Mouse (Mus musculus) liver, embryonic 12.5 days (tissue): ENCODE measurements around the gene Grm2. TPM values are rescaled to one million over a fixed set of nuclear protein-coding genes. Genes with fewer than 3 reads are reported as not detected.
A peak's percentile ranks its signal among the peaks of the same experiment; 100 is the strongest.
"Not testable (repeated sequence)": the region's sequence is repeated elsewhere in the genome, so short reads cannot be mapped to it uniquely, and the experiment has no call there.

Experiments
- ATAC-seq: fragments of 200-750 bp; cut with Nextera tagmentation; 2 replicates; pipeline ENCODE4 v1.8.0; 2017; ENCODE audit warnings: moderate number of reproducible peaks, mild to moderate bottlenecking, moderate library complexity
- H3K27ac ChIP-seq: fragments of 300-500 bp; sonication (generic); 2 replicates; pipeline ENCODE4 v1.5.1; 2016; ENCODE audit warnings: mild to moderate bottlenecking
- H3K27me3 ChIP-seq: fragments of 300-500 bp; sonication (generic); replicated peaks from 2 replicates; pipeline ENCODE4 v1.6.1; 2016; ENCODE audit warnings: mild to moderate bottlenecking, moderate library complexity
- H3K36me3 ChIP-seq: fragments of 300-500 bp; sonication (generic); 2 replicates; pipeline ENCODE4 v1.6.1; 2016; ENCODE audit warnings: mild to moderate bottlenecking, moderate library complexity
- H3K4me1 ChIP-seq: fragments of 300-500 bp; sonication (generic); 2 replicates; pipeline ENCODE4 v1.6.1; 2016
- H3K4me2 ChIP-seq: fragments of 300-500 bp; sonication (generic); 2 replicates; pipeline ENCODE4 v1.6.1; 2016; ENCODE audit warnings: mild to moderate bottlenecking, moderate library complexity
- H3K4me3 ChIP-seq: fragments of 300-500 bp; sonication (generic); 2 replicates; pipeline ENCODE4 v1.5.1; 2016; ENCODE audit warnings: mild to moderate bottlenecking, moderate library complexity
- H3K9ac ChIP-seq: fragments of 300-500 bp; sonication (generic); 2 replicates; pipeline ENCODE4 v1.6.1; 2016; ENCODE audit warnings: mild to moderate bottlenecking, moderate library complexity
- H3K9me3 ChIP-seq: fragments of 300-500 bp; sonication (generic); replicated peaks from 2 replicates; pipeline ENCODE4 v1.6.1; 2016; ENCODE audit warnings: mild to moderate bottlenecking, moderate library complexity
- WGBS: fragments of 180-500 bp; shearing (Covaris S2); methylation state at CpG from one replicate; pipeline ENCODE4 v1.1.7; 2016; ENCODE audit not compliant: insufficient replicate concordance; 5-methylcytosine and 5-hydroxymethylcytosine counted together
- polyA plus RNA-seq: library from polyadenylated mRNA; unstranded; fragments of >200 nt; fragmentation: Nextera tagmentation; extraction: Ambion mirVana; gene quantifications from 2 replicates; pipeline ENCODE4 v1.2.1, GENCODE M21; 2016

The Grm2 gene
- polyA plus RNA-seq, 1 experiment from 2014 or later, result not detected

- H3K27me3 ChIP-seq, result peaks cover 15% of the 10 kb centered on the region
- no peaks in the 10 kb centered on the region; the same call in 1 of the 2 replicates for H3K4me1 ChIP-seq
- H3K9ac ChIP-seq, result no peak overlapping the region
- H3K4me3 ChIP-seq, result no peak overlapping the region
- H3K27ac ChIP-seq, result no peak overlapping the region
- H3K36me3 ChIP-seq, result no peaks in the 10 kb centered on the region
- WGBS, result 66% methylated on average over 9 of the region's 9 CpGs
- no peak for ATAC-seq
- H3K9me3 ChIP-seq, result no peaks in the 10 kb centered on the region
- H3K4me2 ChIP-seq, result no peak overlapping the region
Measured at GRCm38 (mm10) chr9:106645684-106646271, 10.1 kb downstream of the Grm2 start.

DNA sequence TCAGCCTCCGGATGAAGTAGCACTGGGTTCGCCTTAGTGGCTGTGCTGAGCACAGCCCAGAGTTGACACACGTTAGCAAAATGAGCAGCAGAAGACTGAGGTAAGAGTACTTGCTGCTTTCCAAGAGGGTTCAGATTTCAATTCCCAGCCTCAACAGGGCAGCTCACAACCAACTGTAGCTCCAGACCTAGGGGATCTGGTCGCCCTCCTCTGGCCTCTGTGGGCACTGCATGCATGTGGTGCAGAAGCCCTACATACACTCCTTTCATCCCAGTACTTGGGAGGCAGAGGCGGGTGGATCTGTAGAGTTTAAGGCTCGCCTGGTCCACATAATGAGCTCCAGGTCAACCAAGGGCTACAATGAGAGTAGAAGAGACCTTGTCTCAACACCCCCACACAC, 12.1 kb downstream of the Grm2 start:
- ATAC-seq, result no peak
- Histone ChIP-seq H3K27ac (no peak overlapping the region), H3K9ac (no peak overlapping the region), H3K36me3 (no peaks in the 10 kb centered on the region), H3K4me3 (no peak overlapping the region), H3K9me3 (no peaks in the 10 kb centered on the region), H3K4me1 (no peaks in the 10 kb centered on the region; the same call in 1 of the 2 replicates), H3K4me2 (no peak overlapping the region), H3K27me3 (peaks cover 16% of the 10 kb centered on the region)
- WGBS, result 49% methylated on average over 6 of the region's 6 CpGs

DNA sequence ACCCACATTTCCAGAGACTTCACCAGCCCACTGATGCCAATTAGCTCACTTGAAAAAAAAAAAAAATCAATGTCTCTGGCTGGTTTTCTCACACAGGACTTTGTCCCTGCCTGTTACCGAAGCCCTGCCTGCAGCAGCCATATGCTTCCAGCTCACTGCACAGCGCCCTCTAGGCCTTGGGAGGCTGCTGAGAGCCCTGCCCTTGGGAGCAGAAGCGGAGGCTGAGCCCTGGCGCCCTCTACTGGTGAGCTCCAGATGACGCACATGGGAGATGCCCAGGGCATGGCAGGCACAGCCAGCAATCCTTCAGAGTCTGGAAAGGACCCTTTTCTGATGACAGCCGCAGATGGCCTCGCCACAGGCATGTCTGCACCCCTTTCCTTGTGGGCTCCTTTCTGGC, 12.8 kb downstream of the Grm2 start:
- 22% methylated on average over 7 of the region's 7 CpGs for WGBS
- no peak overlapping the region for H3K9ac ChIP-seq
- H3K4me2 ChIP-seq, result no peak overlapping the region
- no peaks in the 10 kb centered on the region for H3K36me3 ChIP-seq
- peak; percentile 47; the same call in 1 of the 2 replicates for ATAC-seq
- H3K4me3 ChIP-seq, result no peak overlapping the region
- no peak overlapping the region for H3K27ac ChIP-seq
- no peaks in the 10 kb centered on the region for H3K9me3 ChIP-seq
- peaks cover 16% of the 10 kb centered on the region for H3K27me3 ChIP-seq
- no peaks in the 10 kb centered on the region; the same call in 1 of the 2 replicates for H3K4me1 ChIP-seq

GRCm38 (mm10) chr9:106641346-106641745, 14.5 kb downstream of the Grm2 start:
- Histone ChIP-seq H3K36me3 (no peaks in the 10 kb centered on the region), H3K9me3 (no peaks in the 10 kb centered on the region), H3K4me1 (no peaks in the 10 kb centered on the region; the same call in 1 of the 2 replicates), H3K9ac (no peak overlapping the region), H3K27ac (no peak overlapping the region), H3K4me3 (no peak overlapping the region), H3K27me3 (0 out of 2 replicates have a peak, but pooled peaks cover 4% of the 10 kb centered on the region), H3K4me2 (no peak overlapping the region)
- ATAC-seq, result no peak
- WGBS, result 26% methylated on average over 5 of the region's 5 CpGs

GRCm38 (mm10) chr9:106638154-106638553, 17.7 kb downstream of the Grm2 start:
- Histone ChIP-seq H3K4me3 (no peak overlapping the region), H3K4me1 (no peaks in the 10 kb centered on the region; the same call in 1 of the 2 replicates), H3K27ac (no peak overlapping the region), H3K9ac (no peak overlapping the region), H3K36me3 (no peaks in the 10 kb centered on the region), H3K4me2 (no peak overlapping the region), H3K27me3 (0 out of 2 replicates have a peak, but pooled peaks cover 4% of the 10 kb centered on the region), H3K9me3 (no peaks in the 10 kb centered on the region)
- WGBS, result 77% methylated on average over 8 of the region's 8 CpGs
- ATAC-seq, result no peak

DNA sequence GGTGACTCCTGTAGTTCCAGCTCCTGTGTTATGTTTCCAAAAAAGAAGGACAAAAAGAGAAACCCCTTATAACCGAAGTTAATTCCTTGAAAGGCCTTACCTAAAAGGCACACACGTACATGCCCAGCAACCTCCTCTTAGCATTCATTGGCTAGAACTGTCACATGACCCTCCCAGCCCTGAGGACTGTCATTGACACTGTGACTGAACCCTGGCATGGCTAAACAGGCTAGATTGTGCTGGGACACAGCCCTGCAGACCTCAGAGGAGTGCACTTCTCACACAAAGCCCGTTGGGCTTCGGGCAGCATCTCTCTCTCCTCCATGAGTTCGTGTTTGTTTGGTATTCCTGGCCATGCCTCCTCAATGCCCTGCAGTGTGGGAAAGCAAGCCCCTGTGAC, 23.7 kb downstream of the Grm2 start:
- no peak overlapping the region for H3K4me3 ChIP-seq
- no peaks in the 10 kb centered on the region for H3K36me3 ChIP-seq
- H3K27me3 ChIP-seq, result no peaks in the 10 kb centered on the region
- no peaks in the 10 kb centered on the region for H3K9me3 ChIP-seq
- no peak for ATAC-seq
- no peak overlapping the region for H3K4me2 ChIP-seq
- 55% methylated on average over 5 of the region's 5 CpGs for WGBS
- no peaks in the 10 kb centered on the region for H3K4me1 ChIP-seq
- no peak overlapping the region for H3K27ac ChIP-seq
- no peak overlapping the region for H3K9ac ChIP-seq

- ATAC-seq, H3K4me3 ChIP-seq, H3K9ac ChIP-seq, H3K27me3 ChIP-seq, H3K4me1 ChIP-seq, H3K36me3 ChIP-seq, H3K27ac ChIP-seq, H3K4me2 ChIP-seq, H3K9me3 ChIP-seq: not testable (repeated sequence)
- 33% methylated on average over 8 of the region's 8 CpGs for WGBS
Measured at GRCm38 (mm10) chr9:106627796-106628195, 28.1 kb downstream of the Grm2 start.

GRCm38 (mm10) chr9:106626282-106626681, 29.6 kb downstream of the Grm2 start, which contains the start of gene Iqcf6:
TSS of gene Iqcf6 (plus strand) at chr9:106626582.
- Histone ChIP-seq H3K4me2 (no peak within 1 kb of the TSS), H3K9ac (no peak within 1 kb of the TSS), H3K27ac (no peak within 1 kb of the TSS), H3K36me3 (no peaks in the 10 kb centered on the region), H3K9me3 (no peaks in the 10 kb centered on the region), H3K4me1 (no peaks in the 10 kb centered on the region), H3K4me3 (no peak within 1 kb of the TSS), H3K27me3 (no peaks in the 10 kb centered on the region)
- 53% methylated on average over 2 of the region's 2 CpGs for WGBS
- no peak for ATAC-seq

DNA sequence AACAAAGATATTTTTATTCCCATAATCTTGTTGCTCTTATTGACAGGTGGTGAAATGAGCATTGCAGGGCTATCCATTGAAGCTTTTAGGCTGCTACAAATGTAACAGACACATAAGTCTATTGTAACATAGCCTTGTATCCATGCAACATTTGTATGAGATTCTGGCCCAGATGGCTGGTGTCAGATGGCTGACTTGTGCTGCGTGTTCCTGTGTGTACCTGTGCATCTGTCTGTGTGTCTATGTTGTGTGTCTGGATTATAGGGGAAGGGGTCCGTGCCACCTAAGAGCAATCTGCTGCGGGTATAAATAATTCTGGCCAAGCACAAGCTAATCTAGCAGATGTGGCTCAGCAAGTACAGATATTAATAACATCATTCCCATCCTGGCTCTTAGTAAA, 38.4 kb downstream of the Grm2 start:
- no peak for ATAC-seq
- 52% methylated on average over 3 of the region's 3 CpGs for WGBS

DNA sequence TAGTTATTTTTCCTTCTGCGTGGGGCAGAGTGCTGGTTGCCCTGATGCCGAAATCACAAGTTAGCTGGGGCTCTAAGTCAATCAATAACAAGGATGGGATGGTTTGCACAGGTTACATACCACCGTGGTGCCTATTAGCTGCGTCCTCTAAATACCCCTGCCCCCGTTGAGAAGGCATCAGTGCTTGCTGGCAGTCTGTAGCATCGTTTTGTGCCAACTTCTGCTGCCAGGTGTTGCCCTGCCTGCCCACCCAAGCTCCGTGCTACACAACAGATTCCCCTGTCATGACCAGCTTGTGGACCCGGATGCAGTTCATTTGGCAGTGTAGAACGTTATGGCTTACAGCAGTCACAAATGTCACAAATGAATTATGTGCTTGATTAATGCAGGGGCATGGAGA, 39.6 kb downstream of the Grm2 start:
- WGBS, result 60% methylated on average over 9 of the region's 9 CpGs
- H3K36me3 ChIP-seq, result no peaks in the 10 kb centered on the region
- H3K9ac ChIP-seq, result no peak overlapping the region
- no peak overlapping the region for H3K4me3 ChIP-seq
- no peak overlapping the region for H3K27ac ChIP-seq
- no peak for ATAC-seq
- no peak overlapping the region for H3K4me2 ChIP-seq
- H3K9me3 ChIP-seq, result no peaks in the 10 kb centered on the region
- no peaks in the 10 kb centered on the region for H3K27me3 ChIP-seq
- no peaks in the 10 kb centered on the region for H3K4me1 ChIP-seq

More for the DNA sequence above, 38.4 kb downstream of the Grm2 start:
- no peak overlapping the region for H3K4me3 ChIP-seq
- H3K27me3 ChIP-seq, result no peaks in the 10 kb centered on the region
- no peaks in the 10 kb centered on the region for H3K36me3 ChIP-seq
- H3K27ac ChIP-seq, result no peak overlapping the region
- no peaks in the 10 kb centered on the region for H3K4me1 ChIP-seq
- no peak overlapping the region for H3K9ac ChIP-seq
- H3K4me2 ChIP-seq, result no peak overlapping the region
- H3K9me3 ChIP-seq, result no peaks in the 10 kb centered on the region

DNA sequence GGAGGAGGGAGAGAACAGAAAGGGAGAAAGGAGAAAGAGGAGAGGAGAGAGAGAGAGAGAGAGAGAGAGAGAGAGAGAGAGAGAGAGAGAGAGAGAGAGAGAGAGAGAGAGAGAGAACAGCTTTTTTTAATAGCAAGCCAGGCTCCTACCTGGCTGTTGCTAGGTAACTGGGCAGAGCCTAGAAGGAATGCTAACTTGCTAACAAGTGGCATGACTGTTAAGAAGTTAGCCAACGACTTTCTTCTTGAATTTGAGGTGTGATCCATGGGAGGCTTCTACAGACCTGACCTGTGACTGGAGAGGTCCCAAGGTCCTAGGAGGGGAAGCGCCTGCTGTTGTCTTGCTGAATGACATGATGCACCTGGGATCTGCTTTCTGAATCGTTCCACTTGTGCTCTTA, 41.3 kb downstream of the Grm2 start:
- WGBS, result 34% methylated on average over 3 of the region's 3 CpGs
- Histone ChIP-seq H3K27ac (no peak overlapping the region), H3K9ac (no peak overlapping the region), H3K4me3 (no peak overlapping the region), H3K4me2 (no peak overlapping the region), H3K27me3 (no peaks in the 10 kb centered on the region), H3K36me3 (no peaks in the 10 kb centered on the region), H3K9me3 (no peaks in the 10 kb centered on the region), H3K4me1 (no peaks in the 10 kb centered on the region)
- no peak for ATAC-seq

DNA sequence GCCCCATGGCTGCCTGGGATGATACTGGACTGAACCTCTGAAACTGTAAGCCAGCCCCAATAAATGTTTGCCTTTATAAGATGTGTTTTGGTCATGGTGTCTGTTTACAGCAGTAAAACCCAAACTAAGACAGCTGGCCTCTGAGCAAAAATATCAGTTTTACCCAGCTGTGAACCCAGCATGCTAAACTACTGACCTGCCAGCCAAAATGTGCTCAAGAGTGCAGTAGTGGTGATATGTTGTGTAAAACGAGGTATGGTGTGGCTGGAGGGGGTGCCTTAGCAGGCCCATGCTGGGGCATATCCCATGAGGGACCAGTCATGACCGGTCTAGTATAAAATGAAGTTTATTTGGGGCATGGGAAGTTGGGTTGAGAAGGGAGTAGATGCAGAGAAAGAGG, 41.9 kb downstream of the Grm2 start:
- no peaks in the 10 kb centered on the region for H3K36me3 ChIP-seq
- no peak overlapping the region for H3K4me3 ChIP-seq
- WGBS, result 32% methylated on average over 2 of the region's 2 CpGs
- H3K27me3 ChIP-seq, result no peaks in the 10 kb centered on the region
- H3K4me1 ChIP-seq, result no peaks in the 10 kb centered on the region
- no peak overlapping the region for H3K27ac ChIP-seq
- H3K4me2 ChIP-seq, result no peak overlapping the region
- no peak for ATAC-seq
- no peaks in the 10 kb centered on the region for H3K9me3 ChIP-seq
- H3K9ac ChIP-seq, result no peak overlapping the region

DNA sequence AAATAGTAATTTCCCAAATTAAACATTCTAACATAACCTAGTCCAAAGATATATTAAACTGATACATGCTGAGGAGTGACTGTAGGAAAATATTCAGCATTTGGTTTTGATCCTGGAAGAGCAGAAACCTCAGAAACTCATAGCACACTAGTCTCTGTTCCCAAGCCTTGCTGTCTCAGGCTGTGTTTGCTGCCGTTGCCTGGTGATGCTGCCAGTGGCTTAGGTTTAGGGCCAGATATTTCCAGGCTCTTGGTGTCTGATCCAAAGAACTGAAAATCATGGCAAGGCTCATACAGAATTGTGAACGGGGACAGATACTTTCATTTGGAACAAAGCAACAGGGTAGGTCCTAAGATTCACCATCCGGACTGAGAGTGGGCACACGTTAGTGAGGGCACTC, 45.2 kb downstream of the Grm2 start:
- Histone ChIP-seq H3K36me3 (no peaks in the 10 kb centered on the region), H3K4me1 (no peaks in the 10 kb centered on the region), H3K9me3 (no peaks in the 10 kb centered on the region), H3K4me3 (no peak overlapping the region), H3K9ac (no peak overlapping the region), H3K27ac (no peak overlapping the region), H3K4me2 (no peak overlapping the region), H3K27me3 (no peaks in the 10 kb centered on the region)
- ATAC-seq, result no peak
- 70% methylated on average over 4 of the region's 4 CpGs for WGBS
